Mouse (Mus musculus): ENCODE data around the gene Slc24a1.

Slc24a1 gene

DNA sequence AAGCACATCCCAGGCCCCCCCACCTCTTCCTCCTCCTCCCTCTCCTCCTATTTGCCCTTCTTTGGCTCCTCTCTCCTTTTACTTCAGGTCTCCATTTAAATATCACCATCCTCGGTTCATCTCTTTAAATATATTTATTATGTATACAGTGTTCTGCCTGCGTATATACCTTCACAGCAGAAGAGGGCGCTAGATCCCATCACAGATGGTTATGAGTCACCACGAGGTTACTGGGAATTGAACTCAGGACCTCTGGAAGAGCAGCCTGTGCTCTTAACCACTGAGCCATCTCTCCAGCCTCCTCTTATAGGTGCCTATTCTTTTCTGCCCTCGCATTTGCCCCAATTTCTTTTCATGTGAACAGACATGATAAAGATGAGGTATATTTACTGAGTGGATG, 13.9 kb downstream of the Slc24a1 start:
- DNase-seq (ENCODE audit: low spot score), result no peak

DNA sequence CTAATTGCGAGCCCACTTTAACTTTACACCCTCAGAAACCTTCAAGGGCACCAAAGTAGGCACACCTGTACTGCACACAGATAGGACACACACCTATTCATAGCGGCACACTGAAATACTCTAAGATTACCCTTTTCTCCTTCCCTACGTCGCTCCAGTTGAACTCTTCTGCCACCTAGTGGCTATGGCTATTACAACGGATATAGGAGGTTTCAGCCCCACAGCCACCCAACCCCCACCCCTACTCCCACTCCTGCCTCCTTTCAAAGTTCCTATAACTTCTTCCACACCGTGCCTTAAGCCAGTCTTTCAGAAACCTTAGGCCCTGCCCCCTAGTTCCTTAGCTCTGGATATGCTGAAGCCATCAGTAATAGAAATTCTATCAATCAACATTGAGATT, 14.9 kb downstream of the Slc24a1 start:
- DNase-seq (ENCODE audit: low spot score), result peak; percentile 79

DNA sequence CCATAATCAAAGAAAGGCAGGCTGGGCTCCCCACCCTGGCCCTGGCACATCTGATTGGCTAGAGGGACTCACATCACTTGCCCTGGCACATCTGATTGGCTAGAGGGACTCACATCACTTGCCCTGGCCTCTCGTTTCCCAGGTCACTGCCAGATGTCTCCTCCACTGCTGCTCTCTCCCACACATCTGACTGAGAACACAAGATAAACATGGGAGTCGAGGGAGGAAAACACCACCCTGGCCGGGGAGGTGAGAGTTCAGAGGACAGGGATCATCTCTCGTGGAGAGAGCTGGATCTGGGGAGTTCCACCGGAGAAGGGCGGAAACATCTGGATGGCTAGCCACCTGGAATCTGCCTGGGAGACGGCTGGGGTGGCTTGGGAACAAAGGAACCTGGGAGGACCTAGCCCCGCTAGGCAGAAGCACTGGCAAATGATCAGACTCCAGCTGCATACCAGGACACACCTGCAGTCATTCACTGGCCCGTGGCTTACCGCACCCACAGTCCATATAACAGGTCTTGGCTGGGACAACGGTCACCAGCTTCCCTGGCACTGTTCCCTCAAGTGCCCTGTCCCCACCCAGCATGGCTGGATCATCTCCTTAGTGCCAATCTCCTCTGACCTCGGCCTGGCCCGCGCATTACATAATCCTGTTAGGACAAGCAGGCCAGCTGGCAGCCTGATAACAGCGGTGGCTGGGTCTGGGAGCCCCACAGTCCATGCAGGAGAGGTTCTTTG, 17.2 kb downstream of the Slc24a1 start:
- peak; percentile 76 for DNase-seq (ENCODE audit: low spot score)

DNA sequence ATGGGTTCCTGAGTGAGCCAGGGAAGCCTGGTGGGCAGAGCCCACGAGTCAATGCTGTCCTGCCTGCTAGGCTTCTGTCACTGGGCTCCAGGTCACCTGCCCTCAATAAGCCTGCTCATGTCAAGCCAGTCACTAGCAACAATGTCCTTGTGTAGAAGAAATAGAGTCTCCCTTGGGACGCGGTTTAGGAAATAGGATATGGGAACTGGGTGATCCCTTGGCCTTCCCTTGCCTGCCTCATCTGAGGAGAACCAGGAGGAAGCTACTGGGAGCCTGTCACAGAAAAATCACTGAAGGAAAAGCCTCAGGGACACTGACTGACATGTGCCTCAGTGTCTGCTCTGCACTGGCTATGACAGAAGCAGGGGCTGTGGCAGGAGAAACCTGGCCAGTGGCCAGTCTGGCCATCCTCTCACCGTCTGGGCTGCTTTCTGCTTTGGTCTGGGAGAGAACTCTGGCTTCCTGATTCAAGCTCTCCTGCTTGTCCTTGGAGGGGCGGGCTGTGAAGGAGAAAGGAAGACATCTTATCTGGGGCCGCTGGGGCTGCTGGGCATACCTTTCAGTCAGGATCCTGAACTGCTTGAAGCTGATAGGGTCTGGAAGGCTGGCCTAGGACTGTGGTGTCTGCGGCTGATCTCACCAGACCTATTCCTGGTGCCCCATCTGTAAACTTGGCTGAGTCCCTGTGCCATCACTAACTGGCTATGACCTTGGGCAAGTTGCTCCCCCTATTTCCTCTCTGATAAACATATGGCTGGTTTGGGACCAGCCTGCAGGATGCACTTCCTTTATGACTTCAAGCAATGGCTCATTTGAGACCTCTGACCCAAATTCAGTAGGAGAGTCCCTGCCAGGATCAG, 19.4 kb downstream of the Slc24a1 start:
- no peak for DNase-seq (ENCODE audit: low spot score)

DNA sequence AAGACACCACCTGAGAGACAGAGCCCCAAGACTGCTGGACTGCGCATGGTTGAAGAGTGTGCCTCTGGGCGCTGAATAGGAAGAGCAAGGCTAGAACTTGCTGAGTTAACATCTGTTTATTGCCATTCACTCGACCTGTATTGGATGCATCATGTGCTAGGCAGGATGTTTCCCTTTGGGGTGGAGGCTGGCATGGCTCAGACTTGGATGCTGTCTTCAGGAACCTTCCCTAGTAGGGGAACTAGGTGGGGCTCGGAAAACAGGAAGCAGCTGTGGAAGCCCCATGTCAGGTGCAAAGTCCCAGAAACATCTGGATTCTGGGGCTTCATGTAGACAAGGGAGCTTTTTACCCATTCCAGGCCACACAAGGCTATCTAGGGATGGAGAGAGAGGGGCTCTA, 21.2 kb downstream of the Slc24a1 start:
- no peak for DNase-seq (ENCODE audit: low spot score)

DNA sequence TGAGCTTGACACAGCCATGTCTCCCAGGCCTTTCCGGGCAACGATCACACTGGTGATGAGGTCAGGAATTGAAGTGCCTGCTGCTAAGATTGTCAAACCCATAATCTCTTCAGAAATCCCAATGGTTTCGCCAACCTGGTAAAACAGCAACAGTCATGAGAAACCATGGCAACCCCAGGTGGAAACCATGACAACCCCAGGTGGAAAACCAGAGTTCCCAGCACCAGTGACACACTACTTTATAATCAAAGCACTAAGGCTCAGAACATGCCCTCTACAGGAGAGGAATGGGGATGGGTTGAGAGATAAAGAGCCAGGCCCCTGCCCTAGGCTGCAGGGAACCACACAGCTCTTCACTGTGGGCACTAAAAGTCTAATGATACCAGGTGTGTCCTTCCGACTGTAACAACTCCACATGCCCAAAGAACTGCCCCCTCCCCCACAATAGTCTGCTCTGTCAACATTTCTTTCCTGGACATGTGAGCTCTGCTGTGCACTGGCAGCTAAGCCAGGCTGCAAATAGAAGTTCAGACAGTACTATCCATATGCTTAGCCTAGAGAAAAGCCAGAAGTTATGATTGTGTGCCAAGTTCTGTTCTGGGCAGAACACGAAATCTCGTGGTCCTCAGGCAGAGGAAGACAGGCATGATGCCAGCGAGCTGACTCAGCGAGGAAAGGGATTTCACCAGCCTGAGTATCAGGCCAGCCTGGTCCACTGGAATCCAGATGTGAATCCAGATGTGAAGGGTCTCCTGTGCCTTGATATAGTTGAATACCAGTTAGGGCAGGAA, 25.0 kb downstream of the Slc24a1 start:
- DNase-seq (ENCODE audit: low spot score), result no peak

DNA sequence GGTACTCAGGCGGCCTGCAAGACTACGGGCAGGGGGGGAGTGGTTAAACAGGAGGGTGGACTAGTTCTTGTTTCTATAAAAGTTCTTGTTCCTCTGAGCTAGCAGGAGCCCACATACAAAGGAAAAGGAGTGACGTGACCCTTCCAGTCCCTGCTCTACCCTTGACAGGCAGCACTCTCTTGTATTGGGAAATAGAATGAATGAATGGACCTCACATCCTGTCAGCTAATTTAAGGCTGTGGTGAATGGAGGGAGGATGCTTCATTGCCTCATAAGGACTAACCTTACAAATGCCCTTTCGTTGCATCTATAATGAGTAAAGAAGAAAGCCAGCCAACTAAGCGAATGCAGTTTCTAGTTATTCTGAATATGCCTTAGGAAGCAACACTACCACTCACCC, 25.6 kb downstream of the Slc24a1 start:
- no peak for DNase-seq (ENCODE audit: low spot score)

DNA sequence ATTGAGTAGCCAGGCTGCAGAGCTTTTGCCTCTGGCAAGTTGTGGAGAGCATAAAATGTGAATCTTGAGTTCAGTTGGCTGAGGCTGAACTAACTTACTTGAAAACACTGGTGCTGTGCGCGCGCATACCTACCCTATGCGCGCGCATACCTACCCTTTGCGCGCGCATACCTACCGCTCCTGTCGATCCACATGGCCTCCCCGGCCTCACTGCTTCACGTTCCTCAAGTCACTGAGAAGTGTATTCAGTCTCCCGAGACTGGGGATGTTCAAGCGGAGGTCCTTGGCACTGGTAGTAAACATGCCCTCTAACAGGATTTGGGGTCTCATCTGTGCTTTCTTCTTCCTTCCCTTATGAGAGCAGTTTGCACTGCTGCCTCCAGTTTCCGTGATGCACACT, 32.8 kb downstream of the Slc24a1 start:
- peak; percentile 70 for DNase-seq (ENCODE audit: low spot score)

DNA sequence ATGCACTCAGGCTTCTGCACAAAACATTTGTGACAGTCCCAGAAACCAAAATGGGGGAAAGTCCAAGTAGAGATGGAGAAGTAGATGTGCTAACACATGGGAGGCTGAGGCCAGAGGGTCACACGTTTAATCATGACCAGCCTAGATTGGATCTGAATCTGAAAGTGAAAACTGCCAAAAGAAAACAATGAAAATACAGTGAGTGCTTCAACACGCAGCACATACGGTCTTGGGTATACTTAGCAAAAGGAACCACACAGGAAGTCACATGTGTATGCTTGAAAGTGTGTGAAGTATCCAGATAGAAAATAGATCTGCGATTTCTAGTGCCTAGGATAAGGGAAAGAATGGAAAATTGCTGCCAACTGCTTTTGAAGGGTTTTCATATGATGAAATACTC, 36.8 kb downstream of the Slc24a1 start:
- DNase-seq (ENCODE audit: low spot score), result no peak

DNA sequence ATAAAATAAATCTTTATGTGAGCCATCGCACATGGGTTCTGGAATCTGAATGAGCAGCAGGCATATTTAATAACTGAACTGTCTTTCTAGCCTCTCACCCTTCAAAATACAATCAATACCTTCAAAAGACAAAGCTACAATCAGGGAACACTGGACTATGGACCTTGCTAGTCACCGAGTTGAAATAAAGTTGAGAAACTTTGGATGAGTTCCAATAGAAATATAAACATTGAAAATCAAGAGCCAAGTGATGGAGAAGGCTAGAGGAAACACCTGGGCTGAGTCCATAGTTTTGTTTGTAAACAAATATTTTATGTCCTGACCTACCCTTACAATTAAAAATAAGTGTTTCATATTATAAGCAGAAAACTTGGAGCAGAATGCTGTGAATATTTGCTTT, 37.4 kb downstream of the Slc24a1 start:
- no peak for DNase-seq (ENCODE audit: low spot score)

DNA sequence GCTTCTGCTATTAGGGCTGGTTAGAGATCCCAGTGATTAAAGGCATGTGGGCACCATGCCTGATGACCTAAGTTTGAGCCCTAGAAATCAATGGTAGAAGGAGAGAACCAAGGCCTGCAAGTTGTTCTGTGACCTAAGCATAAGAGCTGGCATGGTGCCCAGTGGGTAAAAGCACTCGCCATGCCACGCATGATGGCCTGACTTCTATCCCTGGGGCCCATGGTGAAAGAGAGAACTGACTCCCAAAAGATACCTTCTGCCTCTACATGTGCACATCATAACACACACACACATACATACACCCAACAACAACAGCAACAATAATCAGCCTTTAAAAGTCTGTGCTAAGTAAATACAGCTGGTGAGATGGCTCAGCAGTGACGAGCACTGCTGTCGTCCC, 38.0 kb downstream of the Slc24a1 start:
- no peak for DNase-seq (ENCODE audit: low spot score)

DNA sequence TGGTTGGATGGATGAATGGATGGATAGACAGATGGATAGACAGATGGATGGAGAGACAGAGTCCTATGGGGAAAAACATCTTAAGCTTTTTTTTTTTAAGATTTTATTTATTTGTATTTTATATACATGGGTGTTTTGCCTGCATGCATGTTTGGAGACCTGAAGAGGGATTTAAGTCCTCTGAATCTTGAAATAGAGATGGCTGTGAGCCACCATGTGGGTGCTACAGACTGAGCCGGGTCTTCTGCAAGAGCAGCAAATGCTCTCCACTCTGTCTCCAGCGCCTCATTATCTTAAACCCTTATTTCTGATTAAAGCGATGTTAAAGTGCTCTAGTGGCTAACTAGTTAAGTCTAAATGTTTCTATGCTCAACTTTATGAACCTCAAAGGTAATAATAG, 44.0 kb downstream of the Slc24a1 start:
- DNase-seq (ENCODE audit: low spot score), result no peak

DNA sequence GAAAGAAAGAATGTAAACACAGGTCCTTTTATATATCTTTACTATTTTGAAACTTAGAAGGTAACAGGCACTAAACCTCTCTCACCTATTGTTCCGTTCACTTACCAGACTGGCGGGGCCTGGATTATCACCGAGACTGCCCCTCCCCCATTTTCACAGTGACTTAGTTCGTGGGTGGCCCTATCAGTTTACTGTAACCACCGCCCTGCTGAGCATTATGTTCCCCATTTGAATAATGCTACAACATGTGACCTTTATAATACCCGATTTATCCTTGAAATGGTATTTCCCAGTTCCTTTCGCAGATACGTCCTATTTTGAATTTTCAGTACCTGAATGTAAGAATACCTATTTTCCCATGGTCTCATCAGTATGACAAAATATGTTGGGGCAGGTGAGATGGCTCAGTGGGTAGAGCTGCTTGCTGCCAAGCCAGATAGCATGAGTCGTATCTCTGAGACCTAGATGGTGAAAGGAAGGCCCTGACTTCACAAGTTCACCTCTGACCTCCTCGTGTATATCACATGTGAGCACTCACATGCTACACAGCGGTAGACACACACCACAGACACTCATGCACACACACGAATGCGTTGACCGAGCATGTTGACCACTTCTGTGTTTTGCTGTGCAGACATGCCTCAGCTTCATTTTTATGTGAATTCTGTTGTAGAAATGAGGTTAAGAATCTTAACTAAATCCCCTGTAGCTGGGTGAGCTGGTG, 46.3 kb downstream of the Slc24a1 start:
- DNase-seq (ENCODE audit: low spot score), result no peak

DNA sequence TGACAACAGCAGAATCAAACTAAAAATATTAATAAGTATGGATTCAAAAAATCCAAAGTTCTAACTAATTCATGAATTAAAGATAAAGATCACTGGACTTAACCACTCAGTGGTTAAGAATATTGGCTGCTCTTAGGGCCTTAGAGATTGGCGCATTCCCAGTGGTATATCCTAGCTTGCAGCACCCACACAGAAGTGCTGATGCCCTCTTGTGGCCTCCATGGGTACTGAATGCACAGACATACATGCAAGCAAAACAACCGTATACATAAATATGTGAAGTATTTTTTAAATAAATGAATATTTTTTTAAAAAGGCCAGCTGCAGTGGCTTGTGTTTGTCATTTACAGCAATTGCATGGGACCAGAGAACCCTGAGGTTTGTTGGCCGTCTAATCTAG, 48.0 kb downstream of the Slc24a1 start:
- DNase-seq (ENCODE audit: low spot score), result peak; percentile 63

DNA sequence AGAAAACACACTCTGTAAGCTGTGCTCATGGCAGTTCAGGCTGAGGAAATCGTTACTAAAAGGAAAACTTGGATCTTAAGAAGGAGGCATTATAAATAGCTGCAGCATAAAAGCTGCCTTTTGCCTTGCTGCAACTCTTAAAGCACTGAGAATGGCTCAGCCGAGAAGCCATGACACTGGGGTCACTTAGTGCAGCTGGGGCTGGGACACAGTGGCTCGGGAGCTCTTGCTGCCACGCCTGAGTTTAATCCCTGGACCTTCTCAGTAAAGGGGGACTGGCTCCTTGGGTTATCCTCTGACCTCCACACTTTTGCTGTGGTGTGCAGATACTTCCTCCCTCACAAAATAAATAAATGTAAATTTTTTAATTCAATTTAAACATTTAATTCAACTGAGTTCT, 48.5 kb downstream of the Slc24a1 start:
- DNase-seq (ENCODE audit: low spot score), result no peak

DNA sequence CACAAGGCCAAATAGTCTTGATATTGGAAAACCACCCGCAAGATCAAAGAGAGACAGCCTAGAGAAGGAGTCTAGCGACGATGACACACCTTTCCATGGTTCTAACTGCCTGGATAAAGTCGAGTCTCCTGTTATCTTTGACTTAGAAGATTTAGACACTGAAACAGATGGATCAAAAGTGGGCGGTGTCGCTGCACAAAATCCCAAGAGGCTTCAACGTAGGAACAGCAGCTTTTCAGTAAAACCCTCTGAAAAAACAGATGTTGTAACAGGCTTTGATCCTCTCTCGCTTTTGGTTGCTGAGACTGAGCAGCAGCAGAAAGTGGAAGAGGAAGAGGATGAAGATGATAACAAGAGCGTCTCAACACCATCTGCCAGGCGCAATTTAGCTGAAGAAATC, 54.8 kb downstream of the Slc24a1 start:
- DNase-seq (ENCODE audit: low spot score), result no peak

DNA sequence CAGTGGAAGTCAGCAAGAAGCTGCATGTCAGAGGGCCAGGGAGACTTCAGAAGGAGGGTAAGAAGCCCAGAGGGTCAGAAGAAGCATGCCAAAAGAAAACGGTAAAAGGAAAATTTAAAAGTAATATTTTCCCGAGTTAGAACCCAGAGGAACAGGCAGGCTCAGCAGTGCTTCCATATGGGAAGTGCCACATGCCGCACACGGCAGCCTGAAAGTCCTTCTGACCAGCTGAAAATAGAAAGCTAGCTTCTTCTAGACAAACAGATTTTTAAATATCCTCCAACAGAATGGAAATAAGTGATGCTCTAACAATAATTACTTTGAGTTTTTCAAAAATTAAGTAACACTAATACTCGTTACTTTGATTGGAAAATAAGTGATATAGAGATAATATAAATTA, 65.4 kb downstream of the Slc24a1 start:
- DNase-seq (ENCODE audit: low spot score), result no peak

All from c-Kit-positive CD71-positive TER-119-positive erythroid progenitor cells, embryonic 14.5 days (primary cell).